Mouse (Mus musculus) small intestine, adult 2 months (tissue): Measurements from ENCODE around the gene Fam98a.

Experiments used
- CTCF ChIP-seq: fragments of 200-500 bp; IDR thresholded peaks from 2 replicates; pipeline ENCODE4 v1.5.1; 2012; ENCODE audit warnings: low read depth, mild to moderate bottlenecking, control low read depth, inconsistent platforms, low read length, moderate library complexity, mixed read lengths; ENCODE audit not compliant: insufficient replicate concordance, insufficient read length; ENCODE audit errors: extremely low read depth
- POLR2A ChIP-seq: fragments of 200-500 bp; IDR thresholded peaks from 2 replicates; pipeline ENCODE4 v1.6.1; 2012; ENCODE audit warnings: low read depth, mild to moderate bottlenecking, control low read depth, inconsistent platforms, low read length, moderate library complexity

- TF ChIP-seq CTCF: no peak
- no peak for TF ChIP-seq POLR2A
Measured at GRCm38 (mm10) chr17:75519239-75519900, 32.4 kb downstream of the Fam98a start.
